Mouse (Mus musculus): ENCODE measurements around the gene Sstr5. TPM values are rescaled to one million over a fixed set of nuclear protein-coding genes. Genes with fewer than 3 reads are reported as not detected.

The Sstr5 gene
- polyA plus RNA-seq, 1 experiment from 2014 or later: not detected

DNA sequence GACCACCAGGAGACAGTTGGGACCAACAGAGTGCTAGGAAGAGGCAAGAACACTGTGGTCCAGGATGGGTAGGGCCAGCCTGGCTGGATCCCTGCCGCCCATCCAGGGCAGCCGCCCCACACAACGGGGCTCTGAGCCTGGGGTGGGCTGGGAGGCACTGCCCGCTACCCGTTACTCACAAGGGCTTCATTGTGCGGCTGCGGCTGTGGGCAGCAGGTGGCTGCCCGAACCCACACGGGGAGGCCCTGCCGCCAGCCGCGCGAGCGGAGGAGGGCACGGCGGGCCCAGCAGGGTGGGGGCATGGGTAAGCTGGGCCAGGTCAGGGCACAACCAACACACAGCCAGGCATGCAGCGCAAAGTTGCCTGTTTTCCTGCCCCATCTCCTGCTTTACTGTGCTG is 21.1 kb upstream of the Sstr5 start:
- Histone ChIP-seq H3K4me2 (ENCODE audit: low read depth) (no peak overlapping the region), H3K9me3 (ENCODE audit: control insufficient read depth, low read length) (no peaks in the 10 kb centered on the region), H3K9ac (ENCODE audit: low read length) (no peak overlapping the region), H3K4me3 (ENCODE audit: low read depth, low read length) (no peak overlapping the region), H3K27ac (ENCODE audit: low read depth, low read length) (no peak overlapping the region), H3K27me3 (ENCODE audit: control insufficient read depth, insufficient read depth, low read length) (no peaks in the 10 kb centered on the region), H3K36me3 (ENCODE audit: control insufficient read depth, insufficient read depth, low read length) (no peaks in the 10 kb centered on the region), H3K4me1 (ENCODE audit: control insufficient read depth, insufficient read depth, low read length) (no peaks in the 10 kb centered on the region)
- WGBS: 86% methylated on average over 17 of the region's 17 CpGs
- ATAC-seq (ENCODE audit: insufficient read depth, low FRiP score, low TSS enrichment) (no peak), DNase-seq (ENCODE audit: low spot score) (no peak)

DNA sequence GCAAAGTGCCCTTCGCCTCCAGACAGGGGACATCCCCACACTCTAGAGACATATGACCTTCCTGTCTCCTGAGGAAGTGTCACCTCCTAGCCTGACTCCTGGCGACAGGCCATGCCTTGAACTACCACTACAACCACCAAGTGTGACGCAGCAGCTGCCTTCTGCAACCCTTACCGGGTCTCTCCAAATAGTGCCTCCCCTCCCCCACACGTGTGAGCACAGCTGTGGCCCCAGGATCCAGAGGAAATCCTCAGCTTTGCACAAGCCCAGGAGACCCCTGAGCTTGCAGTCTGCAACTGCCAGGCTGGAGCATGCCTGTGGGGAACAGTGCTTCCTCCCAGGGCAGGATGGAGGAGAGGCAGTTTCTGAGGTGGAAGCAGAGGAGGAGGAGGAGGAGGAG is 19.2 kb upstream of the Sstr5 start:
- Histone ChIP-seq H3K9ac (ENCODE audit: low read length) (no peak overlapping the region), H3K4me3 (ENCODE audit: low read depth, low read length) (no peak overlapping the region), H3K27me3 (ENCODE audit: control insufficient read depth, insufficient read depth, low read length) (no peaks in the 10 kb centered on the region), H3K4me2 (ENCODE audit: low read depth) (no peak overlapping the region), H3K27ac (ENCODE audit: low read depth, low read length) (no peak overlapping the region), H3K4me1 (ENCODE audit: control insufficient read depth, insufficient read depth, low read length) (no peaks in the 10 kb centered on the region), H3K36me3 (ENCODE audit: control insufficient read depth, insufficient read depth, low read length) (no peaks in the 10 kb centered on the region), H3K9me3 (ENCODE audit: control insufficient read depth, low read length) (no peaks in the 10 kb centered on the region)
- WGBS: 36% methylated on average over 5 of the region's 5 CpGs
- ATAC-seq (ENCODE audit: insufficient read depth, low FRiP score, low TSS enrichment) (no peak), DNase-seq (ENCODE audit: low spot score) (no peak)

DNA sequence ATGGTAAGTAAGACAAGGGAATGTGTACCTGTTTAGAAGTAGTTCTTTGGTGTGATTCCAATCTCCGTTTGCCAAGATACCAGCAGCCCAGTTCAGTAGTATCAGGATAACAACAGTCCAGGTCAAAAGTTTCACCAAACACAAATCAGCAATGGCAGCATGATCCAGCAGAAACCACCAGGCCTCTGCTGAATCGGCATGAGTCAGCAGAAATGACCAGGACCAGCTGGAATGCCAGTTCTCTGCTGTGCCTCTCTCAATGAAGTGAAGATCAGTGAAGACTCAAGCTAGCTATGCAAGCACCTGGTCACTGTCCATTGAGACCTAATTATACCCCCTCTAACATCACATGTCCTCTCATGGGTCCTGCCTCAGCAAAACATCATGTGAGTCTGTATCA is 17.0 kb upstream of the Sstr5 start:
- Histone ChIP-seq H3K27ac (ENCODE audit: low read depth, low read length) (no peak overlapping the region), H3K4me1 (ENCODE audit: control insufficient read depth, insufficient read depth, low read length) (no peaks in the 10 kb centered on the region), H3K9ac (ENCODE audit: low read length) (no peak overlapping the region), H3K36me3 (ENCODE audit: control insufficient read depth, insufficient read depth, low read length) (no peaks in the 10 kb centered on the region), H3K27me3 (ENCODE audit: control insufficient read depth, insufficient read depth, low read length) (no peaks in the 10 kb centered on the region), H3K4me2 (ENCODE audit: low read depth) (no peak overlapping the region), H3K4me3 (ENCODE audit: low read depth, low read length) (no peak overlapping the region), H3K9me3 (ENCODE audit: control insufficient read depth, low read length) (no peaks in the 10 kb centered on the region)
- DNase-seq (ENCODE audit: low spot score): no peak
- no peak for ATAC-seq (ENCODE audit: insufficient read depth, low FRiP score, low TSS enrichment)
- WGBS: 88% methylated on average over 2 of the region's 2 CpGs

DNA sequence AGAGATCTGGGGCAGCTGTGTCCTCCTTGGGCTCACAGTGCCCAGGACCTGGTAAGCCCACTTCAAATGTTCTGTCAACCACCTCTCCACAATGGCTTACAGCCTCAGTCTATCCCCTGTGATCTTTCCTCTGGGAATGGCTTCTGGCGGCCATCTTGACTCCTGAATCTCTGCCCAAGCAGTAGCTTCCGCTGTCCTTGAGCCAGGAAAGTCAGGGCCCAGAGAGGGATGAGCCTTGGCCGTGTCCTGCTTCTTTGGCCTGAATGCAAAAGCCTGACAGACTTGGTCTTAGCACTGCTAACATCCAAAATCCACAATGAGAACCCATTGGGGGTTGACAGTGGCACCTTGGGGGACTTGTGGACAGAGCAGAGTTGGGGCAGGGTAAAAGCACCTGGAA is 14.8 kb upstream of the Sstr5 start:
- 82% methylated on average over 3 of the region's 3 CpGs for WGBS
- no peak overlapping the region for H3K9ac ChIP-seq (ENCODE audit: low read length)
- H3K9me3 ChIP-seq (ENCODE audit: control insufficient read depth, low read length): no peaks in the 10 kb centered on the region
- DNase-seq (ENCODE audit: low spot score) (no peak), ATAC-seq (ENCODE audit: insufficient read depth, low FRiP score, low TSS enrichment) (no peak)
- H3K4me2 ChIP-seq (ENCODE audit: low read depth): no peak overlapping the region
- no peaks in the 10 kb centered on the region for H3K27me3 ChIP-seq (ENCODE audit: control insufficient read depth, insufficient read depth, low read length)
- H3K36me3 ChIP-seq (ENCODE audit: control insufficient read depth, insufficient read depth, low read length): no peaks in the 10 kb centered on the region
- H3K4me3 ChIP-seq (ENCODE audit: low read depth, low read length): no peak overlapping the region
- no peak overlapping the region for H3K27ac ChIP-seq (ENCODE audit: low read depth, low read length)
- H3K4me1 ChIP-seq (ENCODE audit: control insufficient read depth, insufficient read depth, low read length): no peaks in the 10 kb centered on the region

DNA sequence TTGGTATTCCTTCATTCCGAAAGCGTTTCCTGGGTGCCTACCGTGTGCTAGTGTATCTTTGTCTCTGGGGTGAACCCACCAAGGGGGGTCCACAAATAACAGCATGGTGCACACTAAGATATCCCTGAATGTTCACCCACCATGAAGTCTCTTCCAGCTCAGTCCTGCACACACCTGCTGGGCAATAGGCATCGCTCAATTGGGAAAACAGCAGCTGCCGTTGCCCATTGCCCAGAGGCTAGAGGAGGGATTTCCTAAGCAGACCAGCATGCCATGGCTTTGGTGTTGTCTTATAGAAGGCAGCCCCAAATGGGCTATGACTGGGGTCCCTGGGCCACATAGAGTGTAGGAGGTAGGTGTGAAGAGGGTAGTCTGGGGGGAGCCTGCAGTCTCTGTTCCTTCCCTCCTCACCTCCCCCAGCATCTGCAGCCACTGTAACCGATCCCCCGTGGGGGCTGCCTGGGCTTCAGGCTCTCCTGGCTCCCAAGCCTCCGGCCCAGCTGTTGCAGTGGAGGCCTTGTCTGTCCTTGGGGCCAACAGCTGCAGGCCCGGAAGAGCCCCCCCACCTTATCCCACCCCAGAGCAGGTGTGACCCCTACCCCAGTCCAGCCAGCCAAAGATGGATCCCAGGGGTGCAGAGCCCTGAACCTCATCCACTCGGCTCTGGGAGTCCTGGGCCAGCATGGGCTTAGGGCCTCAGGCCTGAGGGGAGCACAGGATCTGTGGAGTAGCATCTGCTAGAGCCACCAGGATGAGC is 13.2 kb upstream of the Sstr5 start:
- Histone ChIP-seq H3K27ac (ENCODE audit: low read depth, low read length) (no peak overlapping the region), H3K4me1 (ENCODE audit: control insufficient read depth, insufficient read depth, low read length) (no peaks in the 10 kb centered on the region), H3K36me3 (ENCODE audit: control insufficient read depth, insufficient read depth, low read length) (no peaks in the 10 kb centered on the region), H3K4me3 (ENCODE audit: low read depth, low read length) (no peak overlapping the region), H3K9ac (ENCODE audit: low read length) (no peak overlapping the region), H3K4me2 (ENCODE audit: low read depth) (no peak overlapping the region), H3K9me3 (ENCODE audit: control insufficient read depth, low read length) (no peaks in the 10 kb centered on the region), H3K27me3 (ENCODE audit: control insufficient read depth, insufficient read depth, low read length) (no peaks in the 10 kb centered on the region)
- DNase-seq (ENCODE audit: low spot score) (no peak), ATAC-seq (ENCODE audit: insufficient read depth, low FRiP score, low TSS enrichment) (no peak)
- 75% methylated on average over 10 of the region's 10 CpGs for whole genome bisulfite sequencing

DNA sequence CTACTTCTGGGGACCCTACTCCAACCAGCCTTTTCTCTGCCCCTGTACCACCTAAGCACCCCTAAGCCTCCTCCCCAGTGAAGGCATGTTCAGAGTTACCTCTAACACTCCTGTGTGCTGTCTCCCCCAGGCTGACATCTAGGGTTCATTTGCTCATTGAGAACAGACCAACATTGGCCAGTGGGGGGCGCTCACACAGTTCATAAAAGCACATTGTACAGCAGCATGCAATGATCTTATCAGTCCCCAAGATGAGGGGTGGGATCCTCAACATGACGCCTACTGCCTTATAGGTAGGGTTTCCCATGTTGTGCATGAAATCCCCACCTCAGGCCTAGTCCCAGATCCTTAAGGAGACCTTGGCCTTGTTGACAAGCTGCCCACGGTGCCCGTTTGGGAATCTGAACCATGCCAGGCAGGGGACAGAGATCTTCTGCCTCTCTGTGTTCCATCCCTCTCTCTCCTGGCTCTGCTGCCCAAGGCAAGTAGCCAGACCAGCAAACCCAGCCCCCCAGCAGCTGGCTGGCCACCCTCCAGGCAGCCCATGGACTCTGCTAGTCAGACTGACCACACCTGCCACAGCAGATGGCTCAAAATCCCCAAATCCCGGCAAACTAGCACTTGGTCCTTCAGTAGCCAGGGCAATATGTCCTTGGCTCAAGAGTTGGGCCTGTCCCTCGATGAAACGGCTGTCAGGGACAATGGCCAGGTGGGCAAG is 11.9 kb upstream of the Sstr5 start:
- Histone ChIP-seq H3K36me3 (ENCODE audit: control insufficient read depth, insufficient read depth, low read length) (no peaks in the 10 kb centered on the region), H3K27me3 (ENCODE audit: control insufficient read depth, insufficient read depth, low read length) (no peaks in the 10 kb centered on the region), H3K9me3 (ENCODE audit: control insufficient read depth, low read length) (no peaks in the 10 kb centered on the region), H3K27ac (ENCODE audit: low read depth, low read length) (no peak overlapping the region), H3K4me1 (ENCODE audit: control insufficient read depth, insufficient read depth, low read length) (no peaks in the 10 kb centered on the region), H3K4me3 (ENCODE audit: low read depth, low read length) (no peak overlapping the region), H3K9ac (ENCODE audit: low read length) (no peak overlapping the region), H3K4me2 (ENCODE audit: low read depth) (no peak overlapping the region)
- DNase-seq (ENCODE audit: low spot score) (peak; percentile 70), ATAC-seq (ENCODE audit: insufficient read depth, low FRiP score, low TSS enrichment) (no peak)
- WGBS: 54% methylated on average over 7 of the region's 7 CpGs

DNA sequence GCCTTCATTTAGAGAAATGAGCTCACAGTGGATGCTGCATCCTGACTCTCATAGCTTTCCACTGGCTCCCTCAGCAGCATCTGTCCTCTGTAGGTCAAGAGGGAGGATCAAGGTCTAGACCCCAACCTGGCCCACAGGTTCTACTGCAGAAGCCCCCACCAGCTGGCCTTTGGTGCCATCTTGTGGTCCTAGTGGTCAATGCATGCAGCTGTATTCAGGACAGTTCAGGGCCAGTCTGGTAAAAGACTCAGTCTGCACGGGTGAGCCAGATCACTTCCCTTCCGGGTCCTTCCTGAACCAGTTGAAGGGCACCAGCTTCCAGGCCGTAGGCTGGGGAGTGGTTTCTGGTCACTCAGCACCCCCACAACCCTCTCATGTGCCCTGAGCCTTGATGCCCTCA is 10.7 kb upstream of the Sstr5 start:
- no peaks in the 10 kb centered on the region for H3K4me1 ChIP-seq (ENCODE audit: control insufficient read depth, insufficient read depth, low read length)
- no peaks in the 10 kb centered on the region for H3K36me3 ChIP-seq (ENCODE audit: control insufficient read depth, insufficient read depth, low read length)
- 27% methylated on average over 3 of the region's 3 CpGs for WGBS
- H3K27me3 ChIP-seq (ENCODE audit: control insufficient read depth, insufficient read depth, low read length): no peaks in the 10 kb centered on the region
- ATAC-seq (ENCODE audit: insufficient read depth, low FRiP score, low TSS enrichment): no peak
- no peak overlapping the region for H3K4me2 ChIP-seq (ENCODE audit: low read depth)
- no peaks in the 10 kb centered on the region for H3K9me3 ChIP-seq (ENCODE audit: control insufficient read depth, low read length)
- H3K27ac ChIP-seq (ENCODE audit: low read depth, low read length): no peak overlapping the region
- no peak overlapping the region for H3K4me3 ChIP-seq (ENCODE audit: low read depth, low read length)
- DNase-seq (ENCODE audit: low spot score): peak; percentile 75
- H3K9ac ChIP-seq (ENCODE audit: low read length): no peak overlapping the region

DNA sequence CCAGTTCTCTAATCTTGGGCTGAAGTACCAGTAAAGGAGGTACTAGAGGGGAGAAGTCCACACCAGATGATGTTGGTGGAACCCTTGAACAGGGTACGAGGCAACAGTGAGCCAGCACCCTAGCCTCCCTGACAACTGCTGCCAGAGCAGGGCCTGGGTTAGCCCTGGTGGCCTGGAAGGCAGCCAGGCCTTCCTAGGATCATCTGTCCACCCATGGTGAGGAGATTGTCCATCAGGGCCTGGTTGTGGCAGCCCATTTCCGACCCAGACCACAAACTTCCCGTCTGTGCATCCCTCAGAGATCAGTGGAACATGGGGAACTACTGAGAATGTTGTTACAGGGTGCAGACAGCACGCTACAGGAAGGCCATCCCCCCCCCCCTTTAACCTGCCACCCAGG is 5.5 kb upstream of the Sstr5 start:
- Histone ChIP-seq H3K9ac (ENCODE audit: low read length) (no peak overlapping the region), H3K4me3 (ENCODE audit: low read depth, low read length) (no peak overlapping the region), H3K9me3 (ENCODE audit: control insufficient read depth, low read length) (no peaks in the 10 kb centered on the region), H3K36me3 (ENCODE audit: control insufficient read depth, insufficient read depth, low read length) (no peaks in the 10 kb centered on the region), H3K27ac (ENCODE audit: low read depth, low read length) (no peak overlapping the region), H3K27me3 (ENCODE audit: control insufficient read depth, insufficient read depth, low read length) (peaks cover 4% of the 10 kb centered on the region), H3K4me2 (ENCODE audit: low read depth) (no peak overlapping the region), H3K4me1 (ENCODE audit: control insufficient read depth, insufficient read depth, low read length) (no peaks in the 10 kb centered on the region)
- ATAC-seq (ENCODE audit: insufficient read depth, low FRiP score, low TSS enrichment) (no peak), DNase-seq (ENCODE audit: low spot score) (no peak)
- WGBS: 76% methylated on average over 4 of the region's 4 CpGs

DNA sequence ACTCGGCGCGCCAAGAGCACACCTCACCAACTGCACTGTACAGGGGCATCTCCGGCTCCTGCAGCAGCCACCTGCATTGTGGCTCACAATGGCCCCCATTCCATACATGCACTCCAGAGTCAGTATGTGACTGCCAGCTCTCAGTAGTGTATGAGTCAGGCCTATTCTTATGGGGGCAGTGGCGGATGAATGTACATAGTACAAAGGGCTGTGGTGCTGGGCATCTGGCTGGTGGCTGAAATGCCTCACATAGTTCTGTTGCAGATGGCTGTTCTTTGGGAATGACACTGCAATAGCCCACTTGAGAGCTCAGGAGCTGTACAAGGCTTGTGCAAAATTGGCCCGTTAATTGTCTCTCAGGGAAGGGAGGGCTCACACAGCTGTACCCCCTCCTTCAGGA is 15.0 kb downstream of the Sstr5 start:
- no peak for DNase-seq (ENCODE audit: low spot score)
- Histone ChIP-seq H3K27me3 (ENCODE audit: control insufficient read depth, insufficient read depth, low read length) (no peaks in the 10 kb centered on the region), H3K36me3 (ENCODE audit: control insufficient read depth, insufficient read depth, low read length) (no peaks in the 10 kb centered on the region), H3K27ac (ENCODE audit: low read depth, low read length) (no peak overlapping the region), H3K9ac (ENCODE audit: low read length) (no peak overlapping the region), H3K4me3 (ENCODE audit: low read depth, low read length) (no peak overlapping the region), H3K4me2 (ENCODE audit: low read depth) (no peak overlapping the region), H3K4me1 (ENCODE audit: control insufficient read depth, insufficient read depth, low read length) (no peaks in the 10 kb centered on the region), H3K9me3 (ENCODE audit: control insufficient read depth, low read length) (no peaks in the 10 kb centered on the region)
- WGBS: 86% methylated on average over 6 of the region's 6 CpGs
- ATAC-seq (ENCODE audit: insufficient read depth, low FRiP score, low TSS enrichment): no peak
